Mouse (Mus musculus) embryonic facial prominence, embryonic 11.5 days (tissue): Measurements from ENCODE around the gene Thap8. TPM values are rescaled to one million over a fixed set of nuclear protein-coding genes. Genes with fewer than 3 reads are reported as not detected.

Experiments used
- ATAC-seq: fragments of 200-750 bp; cut with Nextera tagmentation; replicated peaks from 2 replicates; pipeline ENCODE4 v1.8.0; 2017; ENCODE audit warnings: low read depth; ENCODE audit not compliant: insufficient number of reproducible peaks, low FRiP score, low TSS enrichment
- DNase-seq: peaks from one replicate; pipeline ENCODE4 v3.0.0-alpha.2; 2015; ENCODE audit warnings: low spot score
- H3K27ac ChIP-seq: fragments of 300-500 bp; sonication (generic); replicated peaks from 2 replicates; pipeline ENCODE4 v1.5.1; 2014; ENCODE audit warnings: mild to moderate bottlenecking, low read depth, low read length, control low read depth
- H3K27me3 ChIP-seq: fragments of 300-500 bp; sonication (generic); 2 replicates; pipeline ENCODE4 v1.6.1; 2014; ENCODE audit warnings: mild to moderate bottlenecking, low read length, moderate library complexity, mixed read lengths; ENCODE audit not compliant: control insufficient read depth, insufficient read depth
- H3K36me3 ChIP-seq: fragments of 300-500 bp; sonication (generic); replicated peaks from 2 replicates; pipeline ENCODE4 v1.6.1; 2014; ENCODE audit warnings: low read depth, mild to moderate bottlenecking, low read length, moderate library complexity, mixed read lengths; ENCODE audit not compliant: control insufficient read depth, insufficient read depth
- H3K4me1 ChIP-seq: fragments of 300-500 bp; sonication (generic); 2 replicates; pipeline ENCODE4 v1.6.1; 2014; ENCODE audit warnings: low read length, mixed read lengths; ENCODE audit not compliant: control insufficient read depth, insufficient read depth
- H3K4me2 ChIP-seq: fragments of 300-500 bp; sonication (generic); 2 replicates; pipeline ENCODE4 v1.6.1; 2014; ENCODE audit warnings: low read depth, mild to moderate bottlenecking, control low read depth, low read length, moderate library complexity
- H3K4me3 ChIP-seq: fragments of 300-500 bp; sonication (generic); 2 replicates; pipeline ENCODE4 v1.5.1; 2014; ENCODE audit warnings: low read depth, low read length, control low read depth
- H3K9ac ChIP-seq: fragments of 300-500 bp; sonication (generic); replicated peaks from 2 replicates; pipeline ENCODE4 v1.6.1; 2014; ENCODE audit warnings: mild to moderate bottlenecking, control low read depth, low read length
- H3K9me3 ChIP-seq: fragments of 300-500 bp; sonication (generic); replicated peaks from 2 replicates; pipeline ENCODE4 v1.6.1; 2016; ENCODE audit warnings: mild to moderate bottlenecking, low read length, inconsistent platforms, mixed read lengths; ENCODE audit not compliant: control insufficient read depth
- WGBS: fragments of 180-500 bp; shearing (Covaris S2); extraction: QIAGEN DNeasy Blood & Tissue Kit; methylation state at CpG from one replicate; pipeline ENCODE4 v1.1.7; 2014; 5-methylcytosine and 5-hydroxymethylcytosine counted together
- polyA plus RNA-seq: library from polyadenylated mRNA; unstranded; fragments of >200 nt; fragmentation: Nextera tagmentation; extraction: Ambion mirVana; gene quantifications from 2 replicates; pipeline ENCODE4 v1.2.1, GENCODE M21; 2014

Thap8 gene
- 0.28 and 0.31 TPM in 2 replicates for polyA plus RNA-seq

DNA sequence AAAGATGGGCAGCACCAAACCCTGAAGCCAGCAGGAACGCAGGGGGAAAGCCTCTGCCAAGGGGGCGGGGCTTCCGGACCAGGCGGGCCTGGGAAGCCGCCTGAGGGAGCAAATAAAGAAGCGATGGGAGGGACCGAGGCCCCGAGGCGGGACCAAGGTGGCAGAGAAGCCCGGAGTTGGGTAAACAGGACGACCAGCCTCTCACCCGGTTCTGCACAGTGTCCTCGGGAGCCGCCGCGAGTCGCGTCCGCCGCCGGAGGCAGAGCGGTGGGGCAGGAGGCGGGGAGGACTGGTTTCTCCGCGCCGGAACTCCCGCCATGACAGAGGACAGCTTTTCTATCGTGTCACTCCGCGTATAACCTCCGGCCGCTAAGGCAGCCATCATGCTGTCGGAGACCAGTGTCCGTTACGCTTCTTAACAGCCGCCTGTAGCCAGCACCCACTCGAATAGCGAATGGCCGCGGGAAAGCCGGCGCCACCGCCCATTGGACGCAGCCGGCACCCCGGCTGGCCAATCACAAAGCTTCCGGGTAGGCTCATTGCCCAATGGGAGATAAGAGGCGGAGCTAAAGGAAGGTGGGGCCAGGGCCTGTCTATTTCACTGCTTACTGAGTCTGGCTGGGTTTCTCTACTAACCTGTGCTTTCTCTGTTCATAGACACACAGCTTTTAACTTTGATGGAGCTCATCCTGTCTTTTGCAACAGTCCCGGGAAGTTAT is at the start of gene Thap8, which contains the start of gene Wdr62:
Gene Thap8 (plus strand): TSS at position 144 of the 719 bp plus-strand sequence.
Gene Wdr62 (minus strand): TSS at position 469 of the 719 bp plus-strand sequence.
- Histone ChIP-seq H3K9me3 (no peaks in the 10 kb centered on the region), H3K4me2 (peak within 1 kb of the TSS; percentile 80), H3K4me1 (no peaks in the 10 kb centered on the region), H3K36me3 (no peaks in the 10 kb centered on the region), H3K9ac (peak within 1 kb of the TSS; percentile 60), H3K27ac (peak within 1 kb of the TSS; percentile 90), H3K4me3 (peak within 1 kb of the TSS; percentile 65), H3K27me3 (no peaks in the 10 kb centered on the region)
- DNase-seq (peak; percentile 95), ATAC-seq (peak; percentile 91)
- WGBS: under 1% methylated on average over 49 of the region's 49 CpGs

DNA sequence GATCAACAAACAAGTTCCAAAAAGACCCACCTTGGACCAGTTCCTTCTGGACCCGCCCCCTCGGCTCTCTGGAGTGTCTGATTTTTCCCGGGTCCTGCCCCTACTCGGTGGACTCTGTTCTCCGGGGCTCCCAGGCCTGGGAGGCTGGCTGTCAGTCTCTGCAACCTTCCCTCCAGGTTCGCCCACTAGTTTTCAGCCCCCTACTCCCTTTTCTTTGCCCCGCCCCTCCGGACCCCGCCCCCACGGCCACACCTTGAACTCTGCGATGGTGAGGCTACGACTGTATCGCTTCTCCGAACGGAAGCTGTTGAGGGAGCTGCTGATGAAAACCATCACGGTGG is 48.6 kb upstream of the Thap8 start:
- Histone ChIP-seq H3K27me3 (no peaks in the 10 kb centered on the region), H3K9me3 (no peaks in the 10 kb centered on the region), H3K4me3 (peak overlapping the region; percentile 76), H3K36me3 (peaks cover 2% of the 10 kb centered on the region), H3K27ac (peak overlapping the region; percentile 17; the same call in 1 of the 2 replicates), H3K4me2 (peak overlapping the region; percentile 70), H3K9ac (peak overlapping the region; percentile 37), H3K4me1 (no peaks in the 10 kb centered on the region; the same call in 1 of the 2 replicates)
- no peak; the same call in none of the 2 replicates for ATAC-seq
- 0% methylated on average over 16 of the region's 16 CpGs for whole genome bisulfite sequencing
- no peak for DNase-seq

DNA sequence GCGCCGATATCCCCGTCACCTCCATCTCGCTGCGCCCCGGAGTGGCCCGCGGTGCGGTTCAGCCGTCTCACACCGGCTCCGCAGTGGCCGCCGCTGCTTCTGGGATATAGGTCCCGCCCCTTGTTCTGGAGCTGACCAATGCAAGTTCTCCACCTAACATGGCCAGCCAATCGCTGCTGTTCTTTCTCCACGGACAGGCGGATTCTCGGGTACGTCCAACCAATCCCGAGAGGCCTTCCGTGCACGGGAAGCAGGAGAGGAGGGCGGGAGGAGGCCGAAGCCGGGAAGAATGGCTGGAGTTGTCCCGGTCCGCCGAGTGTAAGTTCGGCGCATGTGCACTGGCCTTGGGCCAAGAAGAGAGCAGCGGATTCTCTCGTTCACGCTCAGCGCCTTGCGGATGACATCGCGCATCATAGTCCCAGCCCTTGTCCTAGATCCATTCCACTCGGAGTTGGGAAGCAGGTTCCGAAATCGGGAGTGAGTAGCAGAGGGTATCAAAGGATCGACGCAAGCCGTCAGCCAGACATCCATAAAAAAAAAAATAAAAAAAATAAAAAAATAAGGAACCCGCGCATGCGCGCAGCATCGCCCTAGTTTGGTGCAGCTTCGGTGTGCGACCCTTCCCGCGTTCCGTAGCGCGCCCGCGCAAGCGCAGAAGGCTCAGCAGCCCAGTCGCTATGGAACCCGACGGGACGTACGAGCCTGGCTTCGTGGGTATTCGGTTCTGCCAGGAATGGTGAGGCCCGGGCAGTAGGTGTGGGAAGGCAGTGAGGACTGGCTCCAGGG is 48.0 kb upstream of the Thap8 start, which contains the start of the genes Polr2i and Tbcb:
Gene Polr2i (plus strand): TSS at position 280 of the 786 bp plus-strand sequence.
Gene Tbcb (minus strand): TSS at position 604 of the 786 bp plus-strand sequence.
- peak within 1 kb of the TSS; percentile 70 for H3K4me2 ChIP-seq
- H3K9me3 ChIP-seq: no peaks in the 10 kb centered on the region
- H3K36me3 ChIP-seq: no peaks in the 10 kb centered on the region; the same call in 1 of the 2 replicates
- no peaks in the 10 kb centered on the region; the same call in 1 of the 2 replicates for H3K4me1 ChIP-seq
- ATAC-seq (peak; percentile 92), DNase-seq (peak; percentile 97)
- WGBS: under 1% methylated on average over 67 of the region's 67 CpGs
- H3K4me3 ChIP-seq: peak within 1 kb of the TSS; percentile 76
- no peaks in the 10 kb centered on the region for H3K27me3 ChIP-seq
- peak within 1 kb of the TSS; percentile 93 for H3K27ac ChIP-seq
- peak within 1 kb of the TSS; percentile 81 for H3K9ac ChIP-seq

DNA sequence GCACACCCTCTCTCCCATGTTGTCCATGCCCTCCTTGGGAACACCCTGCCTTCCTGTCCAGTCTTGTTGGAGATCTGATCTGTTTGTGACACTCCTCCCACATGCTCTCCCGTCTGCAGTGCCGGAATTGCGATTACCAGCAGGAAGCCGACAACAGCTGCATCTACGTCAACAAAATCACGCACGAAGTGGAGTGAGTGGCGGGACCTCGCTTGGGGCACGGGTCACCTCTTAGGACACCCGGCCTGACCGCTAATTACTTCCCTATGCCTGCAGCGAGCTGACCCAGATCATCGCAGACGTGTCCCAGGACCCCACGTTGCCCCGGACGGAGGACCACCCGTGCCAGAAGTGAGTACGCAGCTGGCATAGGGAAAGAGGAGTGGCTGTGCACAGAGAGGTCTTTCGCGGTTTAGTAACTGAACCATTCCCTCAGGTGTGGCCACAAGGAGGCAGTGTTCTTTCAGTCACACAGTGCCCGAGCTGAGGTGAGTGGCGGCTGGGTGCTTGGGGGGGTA is 47.2 kb upstream of the Thap8 start:
- H3K9ac ChIP-seq: peak overlapping the region; percentile 81
- H3K4me1 ChIP-seq: no peaks in the 10 kb centered on the region; the same call in 1 of the 2 replicates
- H3K27ac ChIP-seq: peak overlapping the region; percentile 52; the same call in 1 of the 2 replicates
- H3K4me3 ChIP-seq: peak overlapping the region; percentile 76
- peak; percentile 19; the same call in 1 of the 2 replicates for ATAC-seq
- no peaks in the 10 kb centered on the region for H3K9me3 ChIP-seq
- peak overlapping the region; percentile 63 for H3K4me2 ChIP-seq
- H3K36me3 ChIP-seq: no peaks in the 10 kb centered on the region
- peak; percentile 78 for DNase-seq
- H3K27me3 ChIP-seq: no peaks in the 10 kb centered on the region
- 2% methylated on average over 24 of the region's 24 CpGs for WGBS

DNA sequence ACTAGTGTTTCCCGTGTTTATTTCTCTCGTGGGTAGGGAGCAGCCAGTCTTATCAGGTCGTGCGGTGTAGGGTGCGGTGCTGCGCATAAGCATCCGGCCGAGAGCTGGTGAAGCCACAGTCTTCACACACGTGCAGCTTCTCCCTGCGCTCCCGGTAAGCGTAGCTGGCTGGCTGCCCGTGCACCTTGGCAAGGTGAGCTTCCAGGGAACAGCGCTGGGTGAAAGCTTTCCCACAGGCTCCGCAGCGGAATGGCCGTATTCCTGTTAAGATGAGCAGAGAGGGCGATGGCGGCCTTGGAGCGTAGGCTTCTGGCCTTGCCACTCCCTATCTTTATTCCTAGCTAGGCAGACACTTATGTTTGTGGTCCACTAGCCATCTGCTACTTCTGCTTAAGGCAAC is 46.5 kb upstream of the Thap8 start:
- 87% methylated on average over 20 of the region's 20 CpGs for WGBS
- Histone ChIP-seq H3K4me2 (no peak overlapping the region), H3K9ac (no peak overlapping the region), H3K27ac (no peak overlapping the region), H3K27me3 (no peaks in the 10 kb centered on the region), H3K4me3 (peak overlapping the region; percentile 76; the same call in 1 of the 2 replicates), H3K9me3 (no peaks in the 10 kb centered on the region), H3K4me1 (no peaks in the 10 kb centered on the region; the same call in 1 of the 2 replicates), H3K36me3 (no peaks in the 10 kb centered on the region)
- ATAC-seq: no peak
- no peak for DNase-seq

DNA sequence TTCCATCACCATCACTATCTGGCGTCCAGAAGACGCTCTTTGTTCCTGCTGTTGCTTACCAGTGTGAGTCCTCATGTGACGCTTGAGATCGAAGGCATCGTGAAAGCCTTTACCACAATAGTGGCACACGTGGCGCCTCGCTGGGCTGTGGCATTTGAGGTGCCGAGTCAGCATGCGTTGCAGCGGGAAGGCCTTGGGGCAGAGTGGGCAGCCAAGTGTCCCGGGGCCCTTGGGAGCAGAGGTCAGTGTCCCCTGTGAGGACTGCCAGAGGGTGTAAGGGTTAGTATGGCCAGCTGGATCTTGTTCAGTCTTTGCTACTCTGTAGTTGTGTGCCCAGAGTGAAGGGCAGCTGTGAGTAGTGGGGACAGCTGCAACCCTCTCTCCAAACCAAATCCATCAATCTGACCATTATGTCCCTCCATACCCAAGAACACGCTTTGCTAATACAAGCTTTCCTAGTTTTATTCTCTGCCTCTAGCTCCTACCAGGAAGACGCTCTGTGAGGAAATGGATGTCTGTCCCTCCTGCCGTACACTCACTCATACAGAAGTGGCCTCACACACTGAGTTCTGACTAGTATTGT is 45.5 kb upstream of the Thap8 start:
- H3K27me3 ChIP-seq: no peaks in the 10 kb centered on the region
- H3K9ac ChIP-seq: no peak overlapping the region
- H3K4me1 ChIP-seq: no peaks in the 10 kb centered on the region; the same call in 1 of the 2 replicates
- no peaks in the 10 kb centered on the region for H3K36me3 ChIP-seq
- H3K27ac ChIP-seq: no peak overlapping the region
- no peak overlapping the region for H3K4me3 ChIP-seq
- H3K9me3 ChIP-seq: no peaks in the 10 kb centered on the region
- DNase-seq: no peak
- no peak overlapping the region for H3K4me2 ChIP-seq
- WGBS: 91% methylated on average over 15 of the region's 15 CpGs
- no peak for ATAC-seq

DNA sequence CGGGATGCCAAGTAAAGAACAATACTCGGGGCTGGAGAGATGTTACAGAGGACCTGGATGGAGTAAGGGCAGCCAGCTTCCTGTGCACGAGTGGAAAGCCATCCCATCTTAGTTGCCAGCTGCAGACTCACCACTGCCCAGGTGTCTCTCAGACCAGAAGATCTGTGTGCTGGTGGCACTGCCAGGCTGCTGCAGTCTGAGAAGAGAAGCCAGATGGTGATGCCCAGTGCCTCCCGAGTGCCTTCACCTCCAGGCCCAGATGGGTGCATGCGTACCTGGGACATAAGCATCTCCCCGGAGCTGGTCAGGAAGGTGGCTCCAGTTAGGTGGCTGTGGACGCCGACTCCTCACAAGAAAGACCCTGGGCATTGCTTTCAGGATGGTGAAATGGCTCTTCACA is 44.8 kb upstream of the Thap8 start:
- Histone ChIP-seq H3K4me3 (no peak overlapping the region), H3K27me3 (no peaks in the 10 kb centered on the region), H3K9ac (no peak overlapping the region), H3K4me1 (no peaks in the 10 kb centered on the region; the same call in 1 of the 2 replicates), H3K36me3 (no peaks in the 10 kb centered on the region), H3K4me2 (no peak overlapping the region), H3K9me3 (no peaks in the 10 kb centered on the region), H3K27ac (no peak overlapping the region)
- ATAC-seq (no peak), DNase-seq (no peak)
- WGBS: 91% methylated on average over 8 of the region's 8 CpGs
